Mouse (Mus musculus) central nervous system, embryonic 14 days (tissue): ENCODE results near the gene Tcl1b3. TPM values are rescaled to one million over a fixed set of nuclear protein-coding genes. Genes with fewer than 3 reads are reported as not detected.

Experiments used
- polyA plus RNA-seq: library from polyadenylated mRNA; depleted of rRNA; stranded (reverse); fragments of >200 nt; gene quantifications from 2 replicates; pipeline ENCODE4 v1.2.3, GENCODE M21; 2012; rRNA removed

Gene Tcl1b3
- polyA plus RNA-seq: not detected in 2 replicates

DNA sequence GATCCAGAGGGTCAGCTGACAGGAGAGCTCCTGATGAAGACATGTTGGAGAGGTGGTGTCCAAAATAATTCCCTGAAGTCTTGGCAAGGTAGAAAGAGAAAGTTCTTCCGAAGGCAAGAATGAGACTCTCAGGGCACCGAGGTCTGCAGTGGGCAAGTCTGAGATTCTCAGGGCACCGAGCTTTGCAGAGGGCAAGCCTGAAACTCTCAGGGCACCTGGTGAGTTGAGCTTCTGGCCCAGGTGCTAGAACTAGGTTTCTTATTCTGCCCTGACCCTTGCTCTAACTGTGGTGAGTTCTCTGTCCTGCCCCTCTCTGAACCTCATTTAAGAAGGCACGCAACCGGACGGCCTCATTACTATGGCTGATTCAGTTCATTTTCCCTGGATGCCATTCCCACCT lies at the start of gene Tcl1b3:
Tcl1b3 (plus strand) TSS at position 301 of the 400 bp plus-strand sequence.

DNA sequence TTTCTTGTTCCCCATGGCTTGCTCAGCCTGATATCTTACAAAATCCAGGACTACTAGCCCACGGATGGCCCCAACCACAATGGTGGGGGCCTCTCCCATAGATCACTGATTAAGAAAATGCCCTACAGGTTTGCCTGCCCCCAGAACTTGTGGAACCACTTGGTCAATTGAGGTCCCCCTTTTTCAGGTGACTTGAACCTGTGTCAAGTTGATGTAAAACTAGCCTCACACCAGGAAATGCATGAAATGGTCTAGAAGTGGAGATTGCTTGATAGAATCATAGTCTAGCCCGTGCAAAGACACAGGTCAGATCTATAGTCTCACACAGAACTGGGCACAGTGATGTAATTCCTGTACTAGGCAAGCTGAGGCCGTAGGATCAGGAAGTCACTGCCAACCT lies 45.1 kb upstream of the Tcl1b3 start, which contains the start of gene Tcl1b2:
Tcl1b2 (plus strand) TSS at position 301 of the 400 bp plus-strand sequence.

DNA sequence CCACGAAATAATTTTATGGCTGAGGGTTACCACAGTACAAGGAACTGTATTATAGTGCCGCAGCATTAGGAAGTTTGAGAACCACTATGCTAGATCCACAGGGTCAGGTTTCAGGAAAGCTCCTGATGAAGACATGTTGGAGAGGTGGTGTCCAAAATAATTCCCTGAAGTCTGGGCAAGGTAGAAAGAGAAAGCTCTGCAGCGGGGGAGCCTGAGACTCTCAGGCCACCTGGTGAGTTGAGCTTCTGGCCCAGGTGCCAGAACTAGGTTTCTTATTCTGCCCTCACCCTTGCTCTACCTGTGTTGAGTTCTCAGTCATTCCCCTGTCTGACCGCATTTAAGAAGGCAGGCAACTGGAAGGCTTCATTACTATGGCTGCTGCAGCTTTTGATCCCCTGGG lies 31.5 kb upstream of the Tcl1b3 start, which contains the start of gene Tcl1b1:
Tcl1b1 (plus strand) TSS at position 301 of the 400 bp plus-strand sequence.

DNA sequence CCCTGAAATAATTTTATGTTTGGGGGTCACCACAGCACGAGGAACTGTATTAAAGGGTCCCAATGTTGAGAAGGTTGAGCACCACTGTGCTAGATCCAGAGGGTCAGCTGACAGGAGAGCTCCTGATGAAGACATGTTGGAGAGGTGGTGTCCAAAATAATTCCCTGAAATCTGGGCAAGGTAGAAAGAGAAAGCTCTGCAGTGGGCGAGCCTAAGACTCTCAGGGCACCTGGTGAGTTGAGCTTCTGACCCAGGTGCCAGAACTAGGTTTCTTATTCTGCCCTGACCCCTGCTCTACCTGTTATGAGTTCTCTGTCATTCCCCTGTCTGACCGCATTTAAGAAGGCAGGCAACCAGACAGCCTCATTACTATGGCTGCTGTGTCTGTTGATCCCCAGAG lies 14.8 kb upstream of the Tcl1b3 start, which contains the start of gene Tcl1b5:
Tcl1b5 (plus strand) TSS at position 301 of the 400 bp plus-strand sequence.

DNA sequence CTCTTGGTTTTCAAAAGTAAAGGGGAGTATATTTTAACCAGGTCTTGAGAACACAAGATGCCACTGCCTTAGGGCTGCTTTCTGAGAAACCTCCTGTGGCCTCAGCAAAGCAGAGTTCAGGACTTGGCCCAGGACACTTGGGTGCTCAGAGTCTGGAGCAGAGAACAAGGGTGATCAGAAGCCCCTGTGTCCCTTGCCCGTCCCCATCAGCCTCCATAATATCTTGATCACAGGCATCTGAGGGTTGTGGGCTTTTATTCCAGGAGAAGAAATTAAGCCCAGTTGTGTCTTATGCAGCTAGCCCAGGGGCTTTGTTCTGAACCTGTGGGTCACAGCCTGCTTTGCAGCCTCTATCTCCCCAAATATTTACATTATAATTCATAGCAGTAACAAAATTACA lies 10.8 kb downstream of the Tcl1b3 start, which contains the start of gene Tcl1b4:
Tcl1b4 (plus strand) TSS at position 301 of the 400 bp plus-strand sequence.

DNA sequence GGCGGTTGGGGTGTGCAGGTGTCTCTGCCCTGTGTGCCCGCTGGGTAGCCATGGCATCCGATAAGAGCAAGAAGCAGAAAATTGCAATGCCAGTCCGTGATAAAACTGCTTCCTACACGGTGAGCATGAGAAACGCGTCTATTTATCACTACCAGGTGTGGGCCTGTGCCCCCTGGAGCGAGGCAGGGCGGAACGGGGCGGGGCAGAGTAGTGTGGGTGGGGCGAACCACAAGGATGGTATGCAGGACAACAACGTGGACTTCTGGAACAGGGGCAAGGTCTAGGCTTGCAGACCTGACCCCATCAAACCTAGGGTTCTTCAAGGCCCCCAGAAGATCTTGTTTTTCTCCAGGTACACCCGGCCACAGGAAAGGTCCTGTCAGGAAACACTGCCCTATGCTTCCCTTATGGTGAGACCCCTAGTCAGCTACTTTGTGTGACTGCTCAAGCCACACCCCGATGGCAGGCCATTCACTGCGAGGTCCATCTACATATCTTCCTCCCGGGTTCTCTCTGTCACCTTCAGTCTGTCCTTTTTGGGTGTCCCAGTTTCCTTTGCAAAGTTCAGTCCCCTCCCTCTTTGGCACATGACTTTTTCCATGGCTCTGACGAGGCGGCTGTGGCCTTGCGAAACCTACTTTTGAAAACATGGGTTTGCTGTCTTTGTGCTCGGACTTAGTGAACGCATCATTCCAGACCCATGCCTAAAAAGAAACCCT lies 31.9 kb downstream of the Tcl1b3 start, which contains the start of gene Tcl1:
Tcl1 (minus strand) TSS at position 193 of the 719 bp plus-strand sequence.

Other genes with a start within 250 kb of the Tcl1b3 start
- gene Syne3, start 181.2 kb upstream of the Tcl1b3 start, polyA plus RNA-seq: 0.44 and 0.83 TPM in 2 replicates
- gene Glrx5, start 158.4 kb upstream of the Tcl1b3 start, polyA plus RNA-seq: 76.2 and 76.7 TPM in 2 replicates
- 0.11 TPM in 1 of 2 replicates, not detected in the other for gene Tcl1b2, start 45.0 kb upstream of the Tcl1b3 start, polyA plus RNA-seq
- not detected in 2 replicates for gene Tcl1b1, start 31.4 kb upstream of the Tcl1b3 start, polyA plus RNA-seq
- not detected in 2 replicates for gene Tcl1b5, start 14.7 kb upstream of the Tcl1b3 start, polyA plus RNA-seq
- gene Tcl1b4, start 10.9 kb downstream of the Tcl1b3 start, polyA plus RNA-seq: not detected in 2 replicates
- gene Tcl1, start 31.8 kb downstream of the Tcl1b3 start, polyA plus RNA-seq: not detected in 2 replicates
- gene Tunar, start 142.8 kb downstream of the Tcl1b3 start, polyA plus RNA-seq: 7.4 and 9.6 TPM in 2 replicates